14 mouse cellular contexts compared by ENCODE assay signal in genomic region chr7:63887034-63887551, GRCm38 (mm10). TPM values are rescaled to one million over a fixed set of nuclear protein-coding genes. Genes with fewer than 3 reads are reported as not detected.
DNase-seq lines count a peak whose midpoint lies in the region; ATAC-seq and TF ChIP-seq lines count a peak whose summit lies in the region.
"Had no signal": no experiment of that assay in that cellular context is flagged by ENCODE, and none has a peak within 500 bp of the region (broad histone marks: within the 10 kb centered on the region; RNA-seq: fewer than 3 reads in every experiment).

No protein-coding gene starts in this region.

- intact Hi-C loops in heart, postnatal 25 days (cut with DNase I) = no loop called here

- peaks cover 39% of the 10 kb centered on the region for H3K4me1 ChIP-seq in brown adipose tissue, adult 24 weeks (ENCODE audit: control insufficient read depth, insufficient read depth, insufficient read length, low read length)
- H3K4me1 ChIP-seq in kidney, adult 2 months (ENCODE audit: control insufficient read depth, insufficient read depth, low read length) = peaks cover 12% of the 10 kb centered on the region
- peaks cover 5% of the 10 kb centered on the region; the same call in 1 of the 2 replicates for H3K4me1 ChIP-seq in liver, postnatal 0 days (ENCODE audit: insufficient read depth)

- TF ChIP-seq POLR2A in kidney, adult 2 months (IDR thresholded peaks at IDR 0.05; ENCODE audit: low read depth, low read length) = no peak

- no peaks in the 10 kb centered on the region; the same call in 1 of the 2 replicates for H3K36me3 ChIP-seq in kidney, adult 2 months (ENCODE audit: control insufficient read depth, insufficient read depth, low read length)
- peaks cover 30% of the 10 kb centered on the region for H3K36me3 ChIP-seq in liver, postnatal 0 days (replicated peaks; ENCODE audit: insufficient read depth, low read length)

- H3K27me3 ChIP-seq in kidney, adult 2 months (replicated peaks; ENCODE audit: control insufficient read depth, insufficient read depth, low read length) = no peaks in the 10 kb centered on the region
- H3K27me3 ChIP-seq in liver, postnatal 0 days (ENCODE audit: insufficient read depth, low read length) = no peaks in the 10 kb centered on the region

- 27% methylated on average over 8 of the region's 8 CpGs for WGBS in kidney, adult 2 months
- WGBS in liver, postnatal 0 days (ENCODE audit: insufficient replicate concordance) = 50% methylated on average over 8 of the region's 8 CpGs

- no peak overlapping the region for H3K9ac ChIP-seq in liver, postnatal 0 days (replicated peaks)

- peak; percentile 38 for ATAC-seq in liver, postnatal 0 days

- TF ChIP-seq CTCF in kidney, adult 2 months (conservative IDR thresholded peaks at IDR 0.05; ENCODE audit: insufficient read depth, insufficient read length, low read depth, low read length) = no peak
- TF ChIP-seq CTCF in liver, postnatal 0 days (IDR thresholded peaks at IDR 0.05; ENCODE audit: low read depth) = no peak

- no peaks in the 10 kb centered on the region for H3K9me3 ChIP-seq in liver, postnatal 0 days (ENCODE audit: low read length)
- H3K9me3 ChIP-seq: forebrain, embryonic 10.5 days; megakaryocyte, embryonic 14.5 days had no signal

- no peak for TF ChIP-seq EP300 in liver, postnatal 0 days (IDR thresholded peaks at IDR 0.05; ENCODE audit: low read depth)

- no peak overlapping the region for H3K4me3 ChIP-seq in brown adipose tissue, adult 24 weeks (ENCODE audit: insufficient read depth, low read depth, low read length)
- no peak overlapping the region for H3K4me3 ChIP-seq in kidney, adult 2 months (ENCODE audit: insufficient read depth, low read depth, low read length)
- H3K4me3 ChIP-seq in liver, postnatal 0 days (ENCODE audit: low read depth, low read length) = no peak overlapping the region
- H3K4me3 ChIP-seq: forebrain, embryonic 10.5 days; megakaryocyte, embryonic 14.5 days had no signal

- DNase-seq in heart, adult 11 months = peak; percentile 99
- no peak for DNase-seq in heart, postnatal 25 days (ENCODE audit: low spot score)
- peak; percentile 73 for DNase-seq in kidney, adult 2 months
- no peak for DNase-seq in liver, postnatal 0 days
- no peak for DNase-seq in spleen, postnatal 36 days (ENCODE audit: low spot score in 2 of 2)
- no peak for DNase-seq in left cerebral cortex, adult 18-20 months (ENCODE audit: low spot score in 2 of 2)
- no peak for DNase-seq in natural killer cell, adult 2 months (ENCODE audit: low spot score in 2 of 2)
- DNase-seq: layer of hippocampus, adult 9-11 months; thymus, postnatal 36 days had no signal

- H3K27ac ChIP-seq in brown adipose tissue, adult 24 weeks (replicated peaks; ENCODE audit: low read depth, low read length) = peak overlapping the region; percentile 91
- peak overlapping the region; percentile 79 for H3K27ac ChIP-seq in kidney, adult 2 months (ENCODE audit: insufficient read depth, low read depth, low read length)
- H3K27ac ChIP-seq in liver, postnatal 0 days (ENCODE audit: low read depth) = no peak overlapping the region
- H3K27ac ChIP-seq: forebrain, embryonic 10.5 days had no signal

- H3K4me2 ChIP-seq in liver, postnatal 0 days (ENCODE audit: low read depth, low read length) = no peak overlapping the region

RNA-seq across cellular contexts. Expression of gene E030018B13Rik, which starts 29.6 kb away (rescaled TPM):
- total RNA-seq in heart, postnatal 25 days (2021) = not detected
- not detected in 2 replicates for polyA plus RNA-seq in brown adipose tissue, adult 24 weeks (2012; ENCODE audit: insufficient read depth, insufficient read length, missing spikeins)
- polyA plus RNA-seq in kidney, adult 2 months (2012; rRNA removed) = not detected in 2 replicates
- polyA plus RNA-seq in liver, postnatal 0 days (2015; fragmentation: Nextera tagmentation; extraction: Ambion mirVana) = 0.14 TPM in 1 of 2 replicates, not detected in the other
- total RNA-seq in left cerebral cortex, adult 18-20 months (2021) = not detected
- total RNA-seq: common myeloid progenitor, adult 5-6 weeks had no signal
- polyA plus RNA-seq: forebrain, embryonic 10.5 days; heart, embryonic 14.5 days had no signal

RNA-seq across cellular contexts. Expression of gene Klf13, which starts 51.6 kb away (rescaled TPM):
- 10 to 100 TPM; 43.8 to 63.8 TPM for total RNA-seq in heart, postnatal 25 days (2021)
- 13.6 and 24.0 TPM in 2 replicates for polyA plus RNA-seq in brown adipose tissue, adult 24 weeks (2012; ENCODE audit: insufficient read depth, insufficient read length, missing spikeins)
- polyA plus RNA-seq in kidney, adult 2 months (2012; rRNA removed) = 30.6 and 31.2 TPM in 2 replicates
- polyA plus RNA-seq in liver, postnatal 0 days (2015; fragmentation: Nextera tagmentation; extraction: Ambion mirVana) = 25.5 and 25.7 TPM in 2 replicates
- 100 to 1,000 TPM; 145 to 159 TPM for total RNA-seq in left cerebral cortex, adult 18-20 months (2021)

Comparison
In these comparisons a context has a peak if more than half of its experiments do, and no peak if none do; other contexts are left out.
1. DNase-seq: peak in heart, adult 11 months (single experiment) and kidney, adult 2 months (single experiment); none in heart, postnatal 25 days (single experiment), liver, postnatal 0 days (single experiment), spleen, postnatal 36 days (0 of 2), left cerebral cortex, adult 18-20 months (0 of 2) and natural killer cell, adult 2 months (0 of 2).